Mouse (Mus musculus) thymus, postnatal 25 days (tissue): ENCODE results near the gene Pcsk4.

Experiments used
- DNase-seq: peaks from one replicate; pipeline ENCODE4 v3.0.0; 2022

Pcsk4 gene

DNA sequence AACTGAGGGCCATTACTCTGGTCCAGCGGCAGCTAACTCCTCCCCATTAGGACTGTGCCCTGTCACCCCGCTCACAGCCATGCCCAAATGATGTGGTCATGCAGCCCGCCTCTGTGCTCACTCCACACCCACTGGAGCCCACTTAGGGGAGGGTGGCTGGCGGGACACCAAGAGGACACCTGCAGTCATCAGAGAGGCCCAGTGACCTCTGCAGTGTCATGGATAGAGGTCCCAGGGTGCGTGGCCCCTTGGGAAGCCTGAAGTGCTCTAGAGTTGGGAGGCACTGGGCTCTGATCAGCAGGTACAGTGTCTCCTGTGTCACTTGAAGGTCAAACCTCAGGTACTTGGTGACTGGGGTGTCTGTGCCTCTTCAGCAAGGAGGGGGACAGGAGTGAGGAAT, 32.5 kb downstream of the Pcsk4 start:
- DNase-seq, result no peak

- DNase-seq, result peak; percentile 72
Observed at GRCm38 (mm10) chr10:80295618-80296425, 33.5 kb downstream of the Pcsk4 start, which contains the start of gene Apc2. Gene Apc2 (plus strand): TSS chr10:80295977.

GRCm38 (mm10) chr10:80294788-80295303, 34.5 kb downstream of the Pcsk4 start:
- no peak for DNase-seq

- no peak for DNase-seq
Observed at GRCm38 (mm10) chr10:80294311-80294710, 35.0 kb downstream of the Pcsk4 start.

GRCm38 (mm10) chr10:80293325-80293724, 36.0 kb downstream of the Pcsk4 start:
- DNase-seq, result peak; percentile 25

DNA sequence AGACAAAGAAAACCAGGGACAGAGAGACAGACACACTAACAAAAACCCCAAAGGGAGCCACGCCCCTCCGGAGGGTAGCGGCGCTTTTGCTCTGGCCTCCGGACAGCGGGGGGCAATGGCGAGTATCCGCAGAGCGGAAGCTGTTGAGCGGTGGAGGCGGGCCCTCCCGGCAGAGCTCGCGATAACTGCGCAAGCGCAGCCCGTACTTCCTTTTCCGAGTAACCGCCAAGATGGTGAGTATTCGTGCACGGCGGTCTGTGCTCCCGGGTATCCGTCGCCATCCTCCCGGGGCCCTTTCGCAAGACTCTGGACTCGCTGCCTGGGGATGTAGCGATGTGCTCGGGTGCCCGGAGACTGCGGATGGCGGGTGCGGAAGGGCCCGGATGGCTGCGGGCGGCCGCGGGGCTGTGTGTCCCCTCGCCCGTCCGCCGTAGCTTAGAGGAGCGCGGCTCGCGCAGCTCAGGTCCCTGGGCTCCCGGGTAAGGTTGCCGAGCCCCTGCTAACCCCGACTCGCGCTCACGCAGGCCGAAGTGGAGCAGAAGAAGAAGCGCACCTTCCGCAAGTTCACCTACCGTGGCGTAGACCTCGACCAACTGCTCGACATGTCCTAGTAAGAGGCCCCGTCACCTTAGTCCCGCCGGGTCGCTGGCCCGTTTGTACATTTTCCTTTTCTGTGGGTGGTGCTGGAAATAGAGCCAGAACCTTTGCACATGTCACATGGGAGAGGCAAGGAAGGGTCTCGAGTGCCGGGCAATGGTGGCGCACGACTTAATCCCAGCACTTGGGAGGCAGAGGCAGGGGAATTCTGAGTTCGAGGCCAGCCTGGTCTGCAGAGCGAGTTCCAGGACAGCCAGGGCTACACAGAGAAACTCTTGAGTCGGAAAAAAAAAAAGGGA, 36.8 kb downstream of the Pcsk4 start, which contains the start of gene Rps15:
Rps15 (plus strand) TSS at position 203 of the 896 bp plus-strand sequence.
- peak; percentile 93 for DNase-seq

GRCm38 (mm10) chr10:80288657-80289056, 40.6 kb downstream of the Pcsk4 start:
- no peak for DNase-seq

DNA sequence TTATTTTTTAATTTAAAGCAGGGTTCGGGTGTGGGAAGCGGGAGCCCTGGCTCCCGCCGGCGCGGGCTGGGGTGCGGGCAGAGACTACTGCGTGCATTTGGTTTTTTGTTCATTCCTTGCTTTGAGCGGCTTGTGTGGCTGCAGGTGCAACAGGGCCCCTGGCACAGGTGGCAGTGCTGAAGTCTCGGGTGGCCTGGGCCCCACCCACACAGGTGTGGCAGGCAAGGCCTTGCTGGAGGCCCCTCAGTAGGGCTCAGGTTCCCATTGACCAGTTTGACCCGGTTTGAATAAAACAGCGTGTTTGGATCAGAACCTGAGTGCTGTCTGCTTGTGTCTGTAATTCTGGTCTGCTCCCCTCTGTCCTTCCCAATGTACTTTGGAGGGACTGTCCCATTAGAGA, 41.2 kb downstream of the Pcsk4 start:
- no peak for DNase-seq

DNA sequence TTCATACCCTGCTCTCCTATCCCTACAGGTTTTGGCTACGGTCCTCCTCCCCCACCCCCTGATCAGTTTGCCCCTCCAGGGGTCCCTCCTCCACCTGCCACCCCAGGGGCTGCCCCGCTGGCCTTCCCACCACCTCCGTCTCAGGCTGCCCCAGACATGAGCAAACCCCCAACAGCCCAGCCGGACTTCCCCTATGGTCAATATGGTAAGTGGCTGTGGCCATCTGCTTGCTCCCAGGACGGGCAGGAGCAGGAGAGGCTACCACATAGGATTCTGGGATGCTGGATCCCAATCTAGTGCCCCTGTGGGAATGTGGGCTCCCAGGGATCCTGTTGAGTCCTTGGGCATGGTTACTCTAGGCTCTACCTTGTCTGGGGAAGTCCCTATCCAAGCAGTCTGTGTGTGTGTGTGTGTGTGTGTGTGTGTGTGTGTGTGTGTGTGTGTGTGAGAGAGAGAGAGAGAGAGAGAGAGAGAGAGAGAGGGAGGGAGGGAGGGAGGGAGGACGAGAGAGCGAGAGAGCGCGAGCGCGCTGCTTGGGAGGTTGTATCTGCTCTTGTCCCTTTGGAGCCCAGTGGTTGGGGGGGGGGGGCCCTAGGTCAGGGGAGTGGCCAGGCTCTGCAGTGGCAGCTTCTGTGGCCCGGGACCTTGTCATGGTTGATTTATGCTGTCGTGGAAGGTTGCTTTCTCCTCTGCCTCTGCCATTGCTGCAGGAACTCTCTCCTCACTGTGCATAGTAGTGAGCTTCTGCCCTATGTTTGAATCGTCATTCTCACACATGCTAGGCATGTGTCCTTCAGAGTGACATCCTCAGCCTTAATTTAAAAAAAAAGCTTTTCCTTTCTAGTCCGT, 43.9 kb downstream of the Pcsk4 start:
- DNase-seq, result no peak

GRCm38 (mm10) chr10:80282481-80283441, 46.5 kb downstream of the Pcsk4 start:
- no peak for DNase-seq

DNA sequence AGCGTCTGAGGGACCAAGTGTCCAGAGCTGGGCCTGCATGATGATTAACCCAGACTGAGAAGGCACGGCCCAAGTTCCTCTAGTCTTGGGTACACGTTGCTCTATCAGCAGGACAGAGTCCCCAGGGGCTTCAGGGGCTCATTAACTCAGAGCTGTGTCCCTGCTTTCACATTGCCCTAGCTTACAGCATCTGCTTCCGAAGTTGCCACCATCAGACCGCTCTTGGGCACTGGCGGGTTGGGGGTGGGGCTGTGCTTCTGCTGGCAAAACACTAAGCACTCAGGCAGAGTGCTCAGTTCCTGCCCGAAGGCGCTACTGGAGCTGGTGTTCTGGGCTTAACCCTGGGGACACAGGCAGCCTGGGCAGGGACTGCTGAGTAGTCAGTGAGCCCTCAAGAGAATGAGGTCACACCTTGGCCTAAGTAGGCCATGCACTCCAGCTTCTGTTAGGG, 47.4 kb downstream of the Pcsk4 start:
- DNase-seq, result no peak

GRCm38 (mm10) chr10:80281304-80281703, 48.0 kb downstream of the Pcsk4 start:
- DNase-seq, result no peak

GRCm38 (mm10) chr10:80279273-80279672, 50.0 kb downstream of the Pcsk4 start:
- no peak for DNase-seq

- no peak for DNase-seq
Observed at GRCm38 (mm10) chr10:80278390-80278789, 50.9 kb downstream of the Pcsk4 start.

- no peak for DNase-seq
Observed at GRCm38 (mm10) chr10:80276238-80276637, 53.1 kb downstream of the Pcsk4 start.

DNA sequence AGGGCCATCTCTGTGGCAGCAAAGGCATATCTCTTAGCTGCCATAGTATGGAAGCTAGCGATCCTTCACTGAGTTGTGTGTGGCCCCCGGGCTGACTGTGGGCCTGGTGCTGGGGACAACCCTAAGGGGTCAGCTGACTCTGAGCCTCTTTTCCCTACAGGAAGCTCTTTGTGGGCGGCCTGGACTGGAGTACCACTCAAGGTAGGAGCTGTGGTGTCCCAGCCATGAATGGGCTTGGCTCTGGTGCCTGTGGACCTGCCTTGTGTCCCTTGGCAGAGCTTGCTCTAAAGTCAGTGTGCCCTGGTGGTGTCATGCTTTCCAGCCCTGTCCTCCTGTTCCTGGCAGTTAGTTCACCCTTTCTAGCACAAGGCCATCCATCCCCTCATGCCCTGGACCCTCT, 55.5 kb downstream of the Pcsk4 start:
- no peak for DNase-seq

DNA sequence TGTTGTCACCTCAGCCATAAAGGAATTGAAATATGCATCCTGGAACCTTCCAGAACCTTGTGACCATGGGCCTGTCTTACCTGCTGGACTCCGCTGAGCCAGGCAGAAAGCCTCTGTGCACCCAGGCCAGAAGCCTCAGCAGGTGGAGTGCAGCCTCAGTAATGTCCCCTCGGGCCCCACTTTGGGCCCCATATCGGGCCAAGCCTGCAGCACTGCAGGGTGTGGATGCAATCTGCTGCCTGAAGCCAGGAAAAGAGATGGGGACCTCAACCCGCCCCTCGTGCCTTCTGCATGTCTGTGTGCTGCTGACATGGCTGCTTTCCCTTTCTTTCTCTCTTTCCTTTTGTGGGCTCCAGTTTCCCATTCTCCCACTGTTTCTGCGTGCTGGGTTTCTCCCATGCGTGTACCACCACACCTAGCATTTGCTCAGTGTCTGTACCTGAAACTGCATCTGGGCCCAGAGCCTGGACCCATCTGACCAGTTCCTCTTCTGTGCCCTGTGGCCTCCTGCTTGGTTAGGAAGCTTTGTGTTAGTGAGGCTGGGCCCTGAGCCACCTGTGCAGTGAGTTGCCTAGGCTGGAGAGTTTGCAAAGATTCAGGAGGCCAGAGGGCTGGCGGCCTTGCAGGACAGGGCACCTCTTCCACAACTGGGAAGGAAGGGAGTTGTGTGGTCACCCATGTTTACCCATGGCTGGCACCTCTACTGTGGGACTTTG, 57.3 kb downstream of the Pcsk4 start:
- DNase-seq, result no peak
